Mouse (Mus musculus) limb, embryonic 14.5 days (tissue): ENCODE data around the gene Cpa2. TPM values are rescaled to one million over a fixed set of nuclear protein-coding genes. Genes with fewer than 3 reads are reported as not detected.

Experiments
- ATAC-seq: fragments of 200-750 bp; cut with Nextera tagmentation; 2 replicates; pipeline ENCODE4 v1.8.0; 2017; ENCODE audit warnings: low read depth, moderate number of reproducible peaks, moderate TSS enrichment; ENCODE audit not compliant: low FRiP score
- DNase-seq: peaks from one replicate; pipeline ENCODE4 v3.0.0-alpha.2; 2015; ENCODE audit warnings: low spot score
- H3K27ac ChIP-seq: fragments of 300-500 bp; sonication (generic); replicated peaks from 2 replicates; pipeline ENCODE4 v1.5.1; 2014; ENCODE audit warnings: low read depth, mild to moderate bottlenecking, low read length, moderate library complexity, mixed read lengths
- H3K27me3 ChIP-seq: fragments of 300-500 bp; sonication (generic); 2 replicates; pipeline ENCODE4 v1.6.1; 2014; ENCODE audit warnings: low read length, mixed read lengths; ENCODE audit not compliant: control insufficient read depth, insufficient read depth
- H3K36me3 ChIP-seq: fragments of 300-500 bp; sonication (generic); 2 replicates; pipeline ENCODE4 v1.6.1; 2014; ENCODE audit warnings: mild to moderate bottlenecking, low read length, moderate library complexity, mixed read lengths; ENCODE audit not compliant: control insufficient read depth, insufficient read depth
- H3K4me1 ChIP-seq: fragments of 300-500 bp; sonication (generic); 2 replicates; pipeline ENCODE4 v1.6.1; 2014; ENCODE audit warnings: antibody characterized with exemption, low read length, mixed read lengths; ENCODE audit not compliant: control insufficient read depth, insufficient read depth
- H3K4me2 ChIP-seq: fragments of 300-500 bp; sonication (generic); replicated peaks from 2 replicates; pipeline ENCODE4 v1.6.1; 2014; ENCODE audit warnings: low read depth, mild to moderate bottlenecking, low read length, moderate library complexity; ENCODE audit not compliant: severe bottlenecking
- H3K4me3 ChIP-seq: fragments of 300-500 bp; sonication (generic); replicated peaks from 2 replicates; pipeline ENCODE4 v1.5.1; 2014; ENCODE audit warnings: low read length
- H3K9ac ChIP-seq: fragments of 300-500 bp; sonication (generic); 2 replicates; pipeline ENCODE4 v1.6.1; 2014; ENCODE audit warnings: mild to moderate bottlenecking, low read depth, low read length, moderate library complexity; ENCODE audit not compliant: severe bottlenecking
- H3K9me3 ChIP-seq: fragments of 300-500 bp; sonication (generic); 2 replicates; pipeline ENCODE4 v1.6.1; 2016; ENCODE audit warnings: low read length; ENCODE audit not compliant: control insufficient read depth
- POLR2A ChIP-seq: fragments of 200-500 bp; IDR thresholded peaks from 2 replicates; pipeline ENCODE4 v1.8.0; 2012; ENCODE audit warnings: inconsistent platforms, mild to moderate bottlenecking, moderate library complexity, borderline replicate concordance; ENCODE audit not compliant: insufficient read depth, insufficient read length; ENCODE audit errors: extremely low read depth
- WGBS: fragments of 180-500 bp; shearing (Covaris S2); extraction: QIAGEN DNeasy Blood & Tissue Kit; methylation state at CpG from one replicate; pipeline ENCODE4 v1.1.7; 2014; 5-methylcytosine and 5-hydroxymethylcytosine counted together
- polyA plus RNA-seq, 2 experiments: library from polyadenylated mRNA; depleted of rRNA in 1 of 2; stranded (reverse) in 1 of 2; unstranded in 1 of 2; fragments of >200 nt; fragmentation: Nextera tagmentation in 1 of 2; extraction: Ambion mirVana in 1 of 2; gene quantifications; 2 replicates each; pipeline versions ENCODE4 v1.2.1 to v1.2.3; 2012 to 2014

The Cpa2 gene
- polyA plus RNA-seq, 2 experiments, result 5.3 to 6.6 TPM

- Histone ChIP-seq H3K4me1 (0 out of 2 replicates have a peak, but pooled peaks cover 3% of the 10 kb centered on the region), H3K27me3 (no peaks in the 10 kb centered on the region), H3K27ac (no peak overlapping the region), H3K9me3 (no peaks in the 10 kb centered on the region), H3K36me3 (no peaks in the 10 kb centered on the region), H3K9ac (no peak overlapping the region), H3K4me2 (no peak overlapping the region), H3K4me3 (no peak overlapping the region)
- WGBS, result 86% methylated on average over 6 of the region's 6 CpGs
- DNase-seq (no peak), ATAC-seq (no peak)
- TF ChIP-seq POLR2A, result no peak
Observed at GRCm38 (mm10) chr6:30563575-30563974, 22.2 kb downstream of the Cpa2 start.

GRCm38 (mm10) chr6:30564051-30564450, 22.7 kb downstream of the Cpa2 start:
- WGBS, result 93% methylated on average over 6 of the region's 6 CpGs
- Histone ChIP-seq H3K4me1 (0 out of 2 replicates have a peak, but pooled peaks cover 3% of the 10 kb centered on the region), H3K4me2 (no peak overlapping the region), H3K27ac (no peak overlapping the region), H3K27me3 (no peaks in the 10 kb centered on the region), H3K4me3 (no peak overlapping the region), H3K9me3 (no peaks in the 10 kb centered on the region), H3K36me3 (no peaks in the 10 kb centered on the region), H3K9ac (no peak overlapping the region)
- no peak for ATAC-seq
- no peak for DNase-seq
- TF ChIP-seq POLR2A, result no peak

- Histone ChIP-seq H3K27me3 (no peaks in the 10 kb centered on the region), H3K4me3 (no peak within 1 kb of the TSS), H3K9me3 (no peaks in the 10 kb centered on the region), H3K4me2 (no peak within 1 kb of the TSS), H3K9ac (no peak within 1 kb of the TSS), H3K4me1 (peaks cover 10% of the 10 kb centered on the region), H3K27ac (no peak within 1 kb of the TSS), H3K36me3 (peaks cover 4% of the 10 kb centered on the region)
- no peak for DNase-seq
- no peak for ATAC-seq
- TF ChIP-seq POLR2A, result no peak
- WGBS, result 59% methylated on average over 5 of the region's 5 CpGs
Observed at GRCm38 (mm10) chr6:30568069-30568468, 26.7 kb downstream of the Cpa2 start, which contains the start of gene Cpa4. Gene Cpa4 (plus strand): TSS chr6:30568369.

GRCm38 (mm10) chr6:30569331-30569730, 27.9 kb downstream of the Cpa2 start:
- Histone ChIP-seq H3K4me1 (peaks cover 15% of the 10 kb centered on the region), H3K9me3 (no peaks in the 10 kb centered on the region), H3K27ac (no peak overlapping the region), H3K36me3 (peaks cover 4% of the 10 kb centered on the region), H3K27me3 (no peaks in the 10 kb centered on the region), H3K4me2 (no peak overlapping the region), H3K9ac (no peak overlapping the region), H3K4me3 (no peak overlapping the region)
- ATAC-seq (no peak), DNase-seq (no peak)
- TF ChIP-seq POLR2A, result no peak
- 72% methylated on average over 10 of the region's 10 CpGs for WGBS

- Histone ChIP-seq H3K9me3 (no peaks in the 10 kb centered on the region), H3K4me3 (no peak overlapping the region), H3K4me1 (peaks cover 22% of the 10 kb centered on the region), H3K27me3 (no peaks in the 10 kb centered on the region), H3K9ac (no peak overlapping the region), H3K36me3 (peaks cover 4% of the 10 kb centered on the region), H3K4me2 (no peak overlapping the region), H3K27ac (no peak overlapping the region)
- no peak for ATAC-seq
- no peak for DNase-seq
- 85% methylated on average over 5 of the region's 5 CpGs for WGBS
- no peak for TF ChIP-seq POLR2A
Observed at GRCm38 (mm10) chr6:30570012-30570411, 28.6 kb downstream of the Cpa2 start.
